Mouse (Mus musculus) embryonic fibroblast, embryonic 13.5 days (primary cell): ENCODE data around the gene Tmem248.

Source experiments
- CTCF ChIP-seq: IDR thresholded peaks from 2 replicates; pipeline ENCODE4 v1.5.1; 2011; ENCODE audit warnings: mild to moderate bottlenecking, control low read depth, low read length, moderate library complexity, borderline replicate concordance; ENCODE audit not compliant: insufficient read depth
- POLR2A ChIP-seq: IDR thresholded peaks from 2 replicates; pipeline ENCODE4 v1.6.1; 2011; ENCODE audit warnings: low read depth, mild to moderate bottlenecking, control low read depth, low read length, moderate library complexity

DNA sequence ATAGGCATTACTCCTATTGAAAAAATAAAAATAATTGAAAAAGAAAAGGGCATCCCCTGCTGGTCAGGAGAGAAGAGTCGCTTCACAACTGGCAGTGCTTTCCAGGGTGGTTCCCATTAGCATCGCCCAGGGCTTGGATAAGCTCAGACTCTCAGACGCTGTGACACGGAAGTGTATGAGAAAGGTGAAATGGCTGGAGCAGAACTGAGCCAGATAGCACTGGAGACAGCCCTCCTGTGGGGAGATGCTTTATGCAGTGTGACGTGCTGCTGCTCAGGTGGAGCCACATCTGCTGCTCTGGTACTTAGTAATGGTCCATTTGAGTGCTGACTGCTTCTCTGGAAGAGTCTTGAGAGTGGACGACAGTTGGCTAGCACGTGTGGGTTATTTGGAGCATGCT is 36.5 kb upstream of the Tmem248 start:
- TF ChIP-seq CTCF (no peak), POLR2A (no peak)
